Mouse (Mus musculus): Measurements from ENCODE around the gene Znrf1. TPM values are rescaled to one million over a fixed set of nuclear protein-coding genes. Genes with fewer than 3 reads are reported as not detected.
"Not testable (repeated sequence)": the region's sequence is repeated elsewhere in the genome, so short reads cannot be mapped to it uniquely, and the experiment has no call there.

Znrf1 gene
- polyA plus RNA-seq, 1 experiment from 2014 or later: 22.5 TPM

GRCm38 (mm10) chr8:111628894-111629501 lies 93.1 kb downstream of the Znrf1 start:
- H3K27ac ChIP-seq: no peak overlapping the region
- no peaks in the 10 kb centered on the region for H3K36me3 ChIP-seq (ENCODE audit: inconsistent target)
- peaks cover 6% of the 10 kb centered on the region; the same call in 1 of the 2 replicates for H3K79me2 ChIP-seq (ENCODE audit: inconsistent target)
- H3K4me3 ChIP-seq (ENCODE audit: inconsistent target): no peak overlapping the region
- WGBS (ENCODE audit: missing documents): 63% methylated on average over 17 of the region's 19 CpGs

- H3K27ac ChIP-seq: no peak within 1 kb of the TSS
- WGBS (ENCODE audit: missing documents): 24% methylated on average over 11 of the region's 13 CpGs
- no peaks in the 10 kb centered on the region for H3K36me3 ChIP-seq (ENCODE audit: inconsistent target)
- peak within 1 kb of the TSS; percentile 2; the same call in 1 of the 2 replicates for H3K4me3 ChIP-seq (ENCODE audit: inconsistent target)
- H3K79me2 ChIP-seq (ENCODE audit: inconsistent target): peaks cover under 1% of the 10 kb centered on the region; the same call in 1 of the 2 replicates
Measured at GRCm38 (mm10) chr8:111630105-111630521, 94.2 kb downstream of the Znrf1 start, which contains the start of gene Ldhd. Gene Ldhd, minus strand, starts transcription at chr8:111630374.

GRCm38 (mm10) chr8:111631589-111631988 lies 95.7 kb downstream of the Znrf1 start:
- Histone ChIP-seq H3K4me3 (ENCODE audit: inconsistent target) (no peak overlapping the region), H3K79me2 (ENCODE audit: inconsistent target) (no peaks in the 10 kb centered on the region), H3K27ac (no peak overlapping the region), H3K36me3 (ENCODE audit: inconsistent target) (no peaks in the 10 kb centered on the region)
- 94% methylated on average over 8 of the region's 8 CpGs for WGBS (ENCODE audit: missing documents)

GRCm38 (mm10) chr8:111632976-111633375 lies 97.1 kb downstream of the Znrf1 start:
- Histone ChIP-seq H3K36me3 (ENCODE audit: inconsistent target) (no peaks in the 10 kb centered on the region), H3K4me3 (ENCODE audit: inconsistent target) (no peak overlapping the region), H3K27ac (no peak overlapping the region), H3K79me2 (ENCODE audit: inconsistent target) (no peaks in the 10 kb centered on the region)
- 94% methylated on average over 3 of the region's 3 CpGs for WGBS (ENCODE audit: missing documents)

- Histone ChIP-seq H3K36me3 (ENCODE audit: inconsistent target) (no peaks in the 10 kb centered on the region), H3K4me3 (ENCODE audit: inconsistent target) (no peak overlapping the region), H3K27ac (no peak overlapping the region), H3K79me2 (ENCODE audit: inconsistent target) (no peaks in the 10 kb centered on the region)
Measured at GRCm38 (mm10) chr8:111638086-111638485, 102.2 kb downstream of the Znrf1 start.

- Histone ChIP-seq H3K79me2 (ENCODE audit: inconsistent target) (peaks cover 14% of the 10 kb centered on the region; the same call in 1 of the 2 replicates), H3K4me3 (ENCODE audit: inconsistent target) (no peak overlapping the region), H3K27ac (no peak overlapping the region), H3K36me3 (ENCODE audit: inconsistent target) (no peaks in the 10 kb centered on the region)
- 91% methylated on average over 2 of the region's 2 CpGs for WGBS (ENCODE audit: missing documents)
Measured at GRCm38 (mm10) chr8:111641064-111641463, 105.2 kb downstream of the Znrf1 start.

- Histone ChIP-seq H3K36me3 (ENCODE audit: inconsistent target) (no peaks in the 10 kb centered on the region), H3K79me2 (ENCODE audit: inconsistent target) (peaks cover 28% of the 10 kb centered on the region; the same call in 1 of the 2 replicates), H3K4me3 (ENCODE audit: inconsistent target) (peak overlapping the region; percentile 45), H3K27ac (peak overlapping the region; percentile 77)
- 2% methylated on average over 5 of the region's 5 CpGs for WGBS (ENCODE audit: missing documents)
Measured at GRCm38 (mm10) chr8:111642496-111642895, 106.6 kb downstream of the Znrf1 start.

GRCm38 (mm10) chr8:111642939-111643263 lies 107.0 kb downstream of the Znrf1 start:
- H3K4me3 ChIP-seq (ENCODE audit: inconsistent target): peak overlapping the region; percentile 45
- 0% methylated on average over 5 of the region's 5 CpGs for WGBS (ENCODE audit: missing documents)
- peak overlapping the region; percentile 77 for H3K27ac ChIP-seq
- H3K79me2 ChIP-seq (ENCODE audit: inconsistent target): peaks cover 32% of the 10 kb centered on the region; the same call in 1 of the 2 replicates
- H3K36me3 ChIP-seq (ENCODE audit: inconsistent target): no peaks in the 10 kb centered on the region

GRCm38 (mm10) chr8:111643264-111644141 lies 107.6 kb downstream of the Znrf1 start, which contains the start of gene Zfp1:
Gene Zfp1, plus strand, starts transcription at chr8:111643401.
- Histone ChIP-seq H3K36me3 (ENCODE audit: inconsistent target) (no peaks in the 10 kb centered on the region), H3K27ac (peak within 1 kb of the TSS; percentile 77), H3K4me3 (ENCODE audit: inconsistent target) (peak within 1 kb of the TSS; percentile 49), H3K79me2 (ENCODE audit: inconsistent target) (peaks cover 38% of the 10 kb centered on the region; the same call in 1 of the 2 replicates)
- under 1% methylated on average over 70 of the region's 75 CpGs for WGBS (ENCODE audit: missing documents)

GRCm38 (mm10) chr8:111644286-111645051 lies 108.6 kb downstream of the Znrf1 start:
- Histone ChIP-seq H3K27ac (peak overlapping the region; percentile 55), H3K79me2 (ENCODE audit: inconsistent target) (peaks cover 47% of the 10 kb centered on the region; the same call in 1 of the 2 replicates), H3K4me3 (ENCODE audit: inconsistent target) (peak overlapping the region; percentile 49)
- WGBS (ENCODE audit: missing documents): 15% methylated on average over 12 of the region's 12 CpGs
- not testable (repeated sequence) for H3K36me3 ChIP-seq (ENCODE audit: inconsistent target)

- Histone ChIP-seq H3K4me3 (ENCODE audit: inconsistent target) (no peak overlapping the region), H3K27ac (no peak overlapping the region), H3K36me3 (ENCODE audit: inconsistent target) (no peaks in the 10 kb centered on the region), H3K79me2 (ENCODE audit: inconsistent target) (peaks cover 58% of the 10 kb centered on the region; the same call in 1 of the 2 replicates)
- WGBS (ENCODE audit: missing documents): 81% methylated on average over 8 of the region's 8 CpGs
Measured at GRCm38 (mm10) chr8:111645715-111646114, 109.8 kb downstream of the Znrf1 start.

GRCm38 (mm10) chr8:111648834-111649233 lies 112.9 kb downstream of the Znrf1 start:
- WGBS (ENCODE audit: missing documents): 76% methylated on average over 2 of the region's 2 CpGs
- Histone ChIP-seq H3K27ac (no peak overlapping the region), H3K36me3 (ENCODE audit: inconsistent target) (no peaks in the 10 kb centered on the region), H3K79me2 (ENCODE audit: inconsistent target) (peaks cover 71% of the 10 kb centered on the region; the same call in 1 of the 2 replicates), H3K4me3 (ENCODE audit: inconsistent target) (no peak overlapping the region)

GRCm38 (mm10) chr8:111650651-111651050 lies 114.8 kb downstream of the Znrf1 start:
- Histone ChIP-seq H3K4me3 (ENCODE audit: inconsistent target) (no peak overlapping the region), H3K27ac (no peak overlapping the region), H3K36me3 (ENCODE audit: inconsistent target) (no peaks in the 10 kb centered on the region), H3K79me2 (ENCODE audit: inconsistent target) (peaks cover 79% of the 10 kb centered on the region; the same call in 1 of the 2 replicates)
- WGBS (ENCODE audit: missing documents): 95% methylated on average over 3 of the region's 3 CpGs

GRCm38 (mm10) chr8:111653524-111653923 lies 117.6 kb downstream of the Znrf1 start:
- Histone ChIP-seq H3K79me2 (ENCODE audit: inconsistent target) (peaks cover 64% of the 10 kb centered on the region; the same call in 1 of the 2 replicates), H3K4me3 (ENCODE audit: inconsistent target) (no peak overlapping the region), H3K27ac (no peak overlapping the region), H3K36me3 (ENCODE audit: inconsistent target) (no peaks in the 10 kb centered on the region)
- 100% methylated on average over 2 of the region's 2 CpGs for WGBS (ENCODE audit: missing documents)

Data from macrophage (primary cell).